Mouse (Mus musculus) stomach, adult 2 months (tissue): ENCODE measurements around the gene Catsperb. TPM values are rescaled to one million over a fixed set of nuclear protein-coding genes. Genes with fewer than 3 reads are reported as not detected.

Experiments used
- polyA plus RNA-seq: library from polyadenylated mRNA; depleted of rRNA; stranded (reverse); fragments of >200 nt; gene quantifications from 2 replicates; pipeline ENCODE4 v1.2.3, GENCODE M21; 2012; rRNA removed

Gene Catsperb
- polyA plus RNA-seq, result not detected in 2 replicates

GRCm38 (mm10) chr12:101404353-101404752 lies at the start of gene Catsperb:
Gene Catsperb (plus strand): TSS chr12:101404653.

